Mouse (Mus musculus): ENCODE results near the gene Ceacam16.

DNA sequence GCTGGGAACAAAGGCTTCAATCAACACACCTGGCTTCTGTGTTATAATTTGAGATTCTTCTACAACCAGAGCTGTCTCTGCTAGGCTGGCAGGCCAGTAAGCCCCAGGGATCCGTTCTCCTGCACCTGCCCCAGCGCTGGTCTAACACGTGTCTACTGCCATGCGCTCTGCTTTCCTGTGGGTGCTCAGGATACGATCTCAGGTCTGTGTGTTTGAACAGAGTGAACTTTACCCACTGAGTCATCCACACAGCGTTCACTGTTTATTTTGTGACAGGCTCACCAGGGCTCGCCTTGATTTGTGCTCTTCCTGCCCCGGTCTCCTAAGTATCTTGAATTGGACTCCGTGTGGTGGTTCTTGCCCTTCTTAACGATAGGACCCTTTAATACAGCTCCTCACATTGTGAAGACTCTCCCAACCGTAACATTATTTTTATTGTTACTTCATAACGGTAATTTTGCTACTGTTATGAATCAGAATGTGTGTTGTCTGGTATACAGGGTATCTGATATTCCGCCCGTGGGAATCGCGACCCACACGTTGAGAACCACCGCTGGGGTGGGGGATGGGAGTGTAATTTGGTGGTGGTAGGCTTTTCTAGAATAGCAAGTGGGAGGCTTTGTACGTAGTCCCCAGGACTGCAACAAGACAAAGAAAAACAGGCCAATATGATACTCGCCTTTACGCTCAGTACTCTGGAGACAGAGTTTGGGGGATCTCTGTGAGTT is 19.2 kb downstream of the Ceacam16 start:
- TF ChIP-seq CTCF (IDR thresholded peaks at IDR 0.05; ENCODE audit: low read depth, low read length) (no peak), POLR2A (IDR thresholded peaks at IDR 0.05; ENCODE audit: extremely low read depth, insufficient read depth, low read length) (0 out of 2 replicates have a peak, but pooled peaks have one; percentile 29)

Measured in liver, adult 2 months (tissue).